Mouse (Mus musculus) embryonic facial prominence, embryonic 14.5 days (tissue): ENCODE results near the gene Tspan15. TPM values are rescaled to one million over a fixed set of nuclear protein-coding genes. Genes with fewer than 3 reads are reported as not detected.
A peak's percentile ranks its signal among the peaks of the same experiment; 100 is the strongest.

Experiments used
- ATAC-seq: fragments of 200-750 bp; cut with Nextera tagmentation; 2 replicates; pipeline ENCODE4 v1.8.0; 2017; ENCODE audit warnings: low read depth, moderate number of reproducible peaks, moderate TSS enrichment
- DNase-seq: peaks from one replicate; pipeline ENCODE4 v3.0.0-alpha.2; 2015; ENCODE audit warnings: low spot score
- H3K27ac ChIP-seq: fragments of 300-500 bp; sonication (generic); replicated peaks from 2 replicates; pipeline ENCODE4 v1.5.1; 2014; ENCODE audit warnings: low read depth, mild to moderate bottlenecking, low read length, moderate library complexity
- H3K27me3 ChIP-seq: fragments of 300-500 bp; sonication (generic); replicated peaks from 2 replicates; pipeline ENCODE4 v1.6.1; 2014; ENCODE audit warnings: low read length; ENCODE audit not compliant: control insufficient read depth, insufficient read depth
- H3K36me3 ChIP-seq: fragments of 300-500 bp; sonication (generic); 2 replicates; pipeline ENCODE4 v1.6.1; 2014; ENCODE audit warnings: low read length, mixed read lengths; ENCODE audit not compliant: control insufficient read depth, insufficient read depth
- H3K4me1 ChIP-seq: fragments of 300-500 bp; sonication (generic); 2 replicates; pipeline ENCODE4 v1.6.1; 2014; ENCODE audit warnings: antibody characterized with exemption, low read length; ENCODE audit not compliant: control insufficient read depth, insufficient read depth
- H3K4me2 ChIP-seq: fragments of 300-500 bp; sonication (generic); 2 replicates; pipeline ENCODE4 v1.6.1; 2014; ENCODE audit warnings: low read depth, mild to moderate bottlenecking, low read length, moderate library complexity, mixed read lengths
- H3K4me3 ChIP-seq: fragments of 300-500 bp; sonication (generic); 2 replicates; pipeline ENCODE4 v1.5.1; 2014; ENCODE audit warnings: low read depth, mild to moderate bottlenecking, low read length
- H3K9ac ChIP-seq: fragments of 300-500 bp; sonication (generic); 2 replicates; pipeline ENCODE4 v1.6.1; 2014; ENCODE audit warnings: low read depth, mild to moderate bottlenecking, low read length, moderate library complexity, mixed read lengths
- H3K9me3 ChIP-seq: fragments of 300-500 bp; sonication (generic); 2 replicates; pipeline ENCODE4 v1.6.1; 2016; ENCODE audit warnings: low read length; ENCODE audit not compliant: control insufficient read depth
- WGBS: fragments of 180-500 bp; shearing (Covaris S2); extraction: QIAGEN DNeasy Blood & Tissue Kit; methylation state at CpG from one replicate; pipeline ENCODE4 v1.1.7; 2014; 5-methylcytosine and 5-hydroxymethylcytosine counted together
- polyA plus RNA-seq: library from polyadenylated mRNA; unstranded; fragments of >200 nt; fragmentation: Nextera tagmentation; extraction: Ambion mirVana; gene quantifications from 2 replicates; pipeline ENCODE4 v1.2.1, GENCODE M21; 2014

The Tspan15 gene
- polyA plus RNA-seq, 1 experiment from 2014 or later, result 9.5 TPM

DNA sequence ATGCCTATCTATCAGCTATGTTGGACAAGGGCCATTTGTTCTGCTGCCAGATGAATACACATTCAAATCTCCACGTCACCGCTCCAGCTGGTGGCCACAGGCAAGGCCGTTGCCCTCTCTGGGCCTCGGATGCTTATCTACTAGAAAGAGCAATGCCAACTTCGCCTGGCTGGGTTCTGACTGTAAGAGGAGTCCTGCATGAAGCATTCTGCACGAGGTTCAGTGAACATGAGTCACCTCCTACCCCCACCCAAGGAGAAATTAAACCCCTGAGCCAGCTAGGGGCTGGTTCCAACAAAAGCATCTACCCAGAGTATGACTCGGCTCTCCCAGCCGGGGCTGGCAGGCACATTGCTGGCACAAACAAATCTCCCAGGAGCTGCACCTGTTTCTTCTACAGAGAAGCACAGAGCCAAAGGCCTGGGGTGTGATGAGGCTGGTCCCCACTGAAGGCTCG, 38.3 kb downstream of the Tspan15 start:
- Histone ChIP-seq H3K4me3 (no peak overlapping the region), H3K9me3 (no peaks in the 10 kb centered on the region), H3K27me3 (no peaks in the 10 kb centered on the region), H3K36me3 (no peaks in the 10 kb centered on the region), H3K4me2 (no peak overlapping the region), H3K4me1 (no peaks in the 10 kb centered on the region; the same call in 1 of the 2 replicates), H3K27ac (no peak overlapping the region), H3K9ac (no peak overlapping the region)
- WGBS, result 56% methylated on average over 9 of the region's 9 CpGs
- DNase-seq, result peak; percentile 31
- 0 out of 2 replicates have a peak, but pooled peaks have one; percentile 28 for ATAC-seq

DNA sequence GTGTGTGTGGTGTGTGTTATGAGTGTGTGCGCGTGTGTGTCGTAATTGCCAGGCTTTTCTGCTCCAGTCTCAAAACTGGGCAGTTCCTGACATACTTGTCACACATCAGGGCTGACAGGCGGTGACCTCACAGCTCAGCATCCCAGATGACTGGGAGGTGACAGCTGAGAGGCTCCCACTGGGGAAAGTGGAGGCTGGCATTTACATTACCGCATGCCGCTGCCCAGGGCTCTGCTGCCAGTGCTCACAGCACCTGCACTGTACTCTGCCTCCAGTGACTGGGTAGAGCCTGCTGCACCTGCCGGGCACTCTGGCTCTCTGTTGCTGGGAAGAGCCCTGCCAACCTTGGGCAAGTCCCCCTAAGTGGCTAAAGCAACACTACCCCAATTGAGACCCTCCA, 40.2 kb downstream of the Tspan15 start:
- H3K9ac ChIP-seq, result no peak overlapping the region
- H3K4me2 ChIP-seq, result no peak overlapping the region
- WGBS, result 80% methylated on average over 7 of the region's 7 CpGs
- no peak for ATAC-seq
- H3K27me3 ChIP-seq, result no peaks in the 10 kb centered on the region
- no peak overlapping the region for H3K27ac ChIP-seq
- no peaks in the 10 kb centered on the region for H3K9me3 ChIP-seq
- no peak overlapping the region for H3K4me3 ChIP-seq
- no peak for DNase-seq
- H3K4me1 ChIP-seq, result no peaks in the 10 kb centered on the region; the same call in 1 of the 2 replicates
- no peaks in the 10 kb centered on the region for H3K36me3 ChIP-seq

DNA sequence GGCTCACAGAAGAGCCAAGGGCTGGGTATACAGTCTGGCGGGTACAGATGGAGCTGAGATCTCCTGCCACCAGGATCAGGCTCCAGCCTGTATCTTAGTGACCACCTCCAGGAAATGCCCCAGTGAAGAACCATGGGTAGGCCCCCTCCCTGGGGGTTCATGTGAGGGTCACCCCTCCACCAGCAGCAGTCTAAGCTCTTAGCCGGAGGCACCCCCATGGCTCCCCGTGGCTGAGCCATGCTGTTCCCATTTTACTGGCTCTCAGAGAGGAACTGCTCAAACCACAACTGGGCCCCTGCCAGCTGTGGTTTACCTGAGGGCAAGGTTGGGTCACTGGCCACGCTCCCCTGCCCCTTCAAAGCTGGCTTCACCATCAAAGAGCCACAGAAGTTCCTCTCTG, 41.1 kb downstream of the Tspan15 start:
- WGBS, result 70% methylated on average over 4 of the region's 4 CpGs
- Histone ChIP-seq H3K4me1 (no peaks in the 10 kb centered on the region; the same call in 1 of the 2 replicates), H3K27ac (no peak overlapping the region)

DNA sequence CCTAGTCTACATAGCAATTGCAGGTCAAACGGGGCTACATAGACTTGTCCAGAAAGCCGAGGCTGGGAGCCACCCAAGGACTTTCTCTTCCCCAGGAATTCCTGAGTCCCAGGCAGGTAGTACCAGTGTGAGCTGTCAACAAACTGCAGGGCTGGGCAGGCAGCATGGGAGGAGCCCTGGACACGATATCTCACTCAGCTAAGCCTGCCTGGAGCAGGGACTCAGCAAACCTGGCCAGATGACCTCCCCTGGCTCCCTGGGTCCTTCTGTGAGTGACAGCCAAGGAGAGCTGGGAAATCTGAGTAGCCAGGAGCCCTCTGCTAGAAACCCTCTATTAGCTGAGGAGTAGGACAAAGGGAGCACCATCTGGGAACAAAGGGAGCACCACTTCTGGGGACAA, 41.7 kb downstream of the Tspan15 start:
- Histone ChIP-seq H3K9me3 (no peaks in the 10 kb centered on the region), H3K27ac (no peak overlapping the region), H3K9ac (no peak overlapping the region), H3K36me3 (no peaks in the 10 kb centered on the region), H3K4me2 (no peak overlapping the region), H3K4me3 (no peak overlapping the region), H3K27me3 (0 out of 2 replicates have a peak, but pooled peaks cover 3% of the 10 kb centered on the region), H3K4me1 (no peaks in the 10 kb centered on the region; the same call in 1 of the 2 replicates)
- DNase-seq (no peak), ATAC-seq (no peak)
- 49% methylated on average over 3 of the region's 3 CpGs for WGBS

More for the DNA sequence above, 41.1 kb downstream of the Tspan15 start:
- Histone ChIP-seq H3K36me3 (no peaks in the 10 kb centered on the region), H3K4me3 (no peak overlapping the region), H3K9me3 (no peaks in the 10 kb centered on the region), H3K9ac (no peak overlapping the region), H3K27me3 (0 out of 2 replicates have a peak, but pooled peaks cover 2% of the 10 kb centered on the region), H3K4me2 (no peak overlapping the region)
- ATAC-seq, result no peak
- no peak for DNase-seq

GRCm38 (mm10) chr10:62186882-62187281, 44.2 kb downstream of the Tspan15 start:
- Histone ChIP-seq H3K36me3 (no peaks in the 10 kb centered on the region), H3K9me3 (no peaks in the 10 kb centered on the region), H3K27me3 (0 out of 2 replicates have a peak, but pooled peaks cover 3% of the 10 kb centered on the region), H3K4me2 (no peak overlapping the region), H3K4me3 (no peak overlapping the region), H3K27ac (no peak overlapping the region), H3K9ac (no peak overlapping the region), H3K4me1 (no peaks in the 10 kb centered on the region; the same call in 1 of the 2 replicates)
- DNase-seq, result peak; percentile 78
- WGBS, result 19% methylated on average over 7 of the region's 7 CpGs
- ATAC-seq, result peak; percentile 62

- Histone ChIP-seq H3K27ac (no peak overlapping the region), H3K4me2 (no peak overlapping the region), H3K9ac (no peak overlapping the region), H3K27me3 (0 out of 2 replicates have a peak, but pooled peaks cover 3% of the 10 kb centered on the region), H3K4me3 (no peak overlapping the region), H3K9me3 (no peaks in the 10 kb centered on the region), H3K4me1 (no peaks in the 10 kb centered on the region), H3K36me3 (no peaks in the 10 kb centered on the region)
- WGBS, result 1% methylated on average over 10 of the region's 10 CpGs
- DNase-seq (peak; percentile 94), ATAC-seq (peak; percentile 62)
Measured at GRCm38 (mm10) chr10:62183053-62183452, 48.0 kb downstream of the Tspan15 start.

- 66% methylated on average over 6 of the region's 6 CpGs for WGBS
- 0 out of 2 replicates have a peak, but pooled peaks cover 3% of the 10 kb centered on the region for H3K27me3 ChIP-seq
Measured at GRCm38 (mm10) chr10:62182471-62183014, 48.5 kb downstream of the Tspan15 start.

GRCm38 (mm10) chr10:62181701-62182100, 49.4 kb downstream of the Tspan15 start:
- H3K4me1 ChIP-seq, result no peaks in the 10 kb centered on the region
- H3K4me2 ChIP-seq, result no peak overlapping the region
- H3K27ac ChIP-seq, result no peak overlapping the region
- H3K4me3 ChIP-seq, result no peak overlapping the region
- DNase-seq (no peak), ATAC-seq (no peak)
- no peaks in the 10 kb centered on the region for H3K9me3 ChIP-seq
- WGBS, result 41% methylated on average over 3 of the region's 3 CpGs
- H3K36me3 ChIP-seq, result no peaks in the 10 kb centered on the region
- no peak overlapping the region for H3K9ac ChIP-seq
- 0 out of 2 replicates have a peak, but pooled peaks cover 3% of the 10 kb centered on the region for H3K27me3 ChIP-seq

More at GRCm38 (mm10) chr10:62182471-62183014, 48.5 kb downstream of the Tspan15 start:
- Histone ChIP-seq H3K4me1 (no peaks in the 10 kb centered on the region), H3K36me3 (no peaks in the 10 kb centered on the region), H3K9ac (no peak overlapping the region), H3K4me2 (no peak overlapping the region), H3K27ac (no peak overlapping the region), H3K4me3 (no peak overlapping the region), H3K9me3 (no peaks in the 10 kb centered on the region)
- DNase-seq, result no peak
- no peak for ATAC-seq

DNA sequence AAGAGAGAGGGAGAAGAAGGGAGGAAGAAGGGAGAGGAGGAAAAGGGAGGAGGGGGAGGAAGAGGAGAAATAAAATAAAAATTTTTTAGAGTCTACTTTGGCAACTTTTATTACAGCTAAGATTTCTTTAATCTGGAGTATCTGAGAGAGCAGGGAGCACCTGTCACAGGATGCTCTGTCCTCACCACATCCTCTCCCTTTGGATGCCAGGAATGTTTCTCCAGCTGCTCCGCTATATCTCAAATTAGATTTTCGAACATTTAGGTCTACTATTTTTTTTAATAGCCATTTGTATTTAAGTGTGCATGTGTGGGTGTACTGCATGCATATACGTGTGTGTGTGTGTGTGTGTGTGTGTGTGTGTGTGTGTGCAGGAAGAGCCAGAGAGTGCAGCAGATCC, 51.1 kb downstream of the Tspan15 start:
- no peak overlapping the region for H3K4me2 ChIP-seq
- DNase-seq (no peak), ATAC-seq (no peak)
- no peak overlapping the region for H3K27ac ChIP-seq
- no peak overlapping the region for H3K9ac ChIP-seq
- WGBS, result 89% methylated on average over 3 of the region's 3 CpGs
- 0 out of 2 replicates have a peak, but pooled peaks cover under 1% of the 10 kb centered on the region for H3K27me3 ChIP-seq
- H3K4me1 ChIP-seq, result no peaks in the 10 kb centered on the region
- no peaks in the 10 kb centered on the region for H3K36me3 ChIP-seq
- H3K9me3 ChIP-seq, result no peaks in the 10 kb centered on the region
- no peak overlapping the region for H3K4me3 ChIP-seq
